Mouse (Mus musculus) myocyte (in vitro differentiated cells): ENCODE results near the gene 1700012B07Rik.

ENCODE experiments used
- CEBPB ChIP-seq: IDR thresholded peaks from 2 replicates; pipeline ENCODE4 v1.6.1; 2011; ENCODE audit warnings: mild to moderate bottlenecking, moderate library complexity; ENCODE audit not compliant: poor library complexity, insufficient read depth, severe bottlenecking
- E2F4 ChIP-seq: IDR thresholded peaks from one replicate; pipeline ENCODE4 v1.6.1; 2011; ENCODE audit warnings: mild to moderate bottlenecking, control low read depth, moderate library complexity; ENCODE audit not compliant: insufficient read depth
- MAX ChIP-seq: IDR thresholded peaks from one replicate; pipeline ENCODE4 v1.6.1; 2011; ENCODE audit warnings: low read depth, mild to moderate bottlenecking, control low read depth
- POLR2A ChIP-seq: IDR thresholded peaks from one replicate; pipeline ENCODE4 v1.6.1; 2011; ENCODE audit warnings: low read depth, mild to moderate bottlenecking, control low read depth, moderate library complexity; ENCODE audit not compliant: insufficient read length
- POLR2AphosphoS2 ChIP-seq: IDR thresholded peaks from one replicate; pipeline ENCODE4 v1.6.1; 2011; ENCODE audit warnings: low read depth, control low read depth; ENCODE audit not compliant: insufficient read length
- REST ChIP-seq: IDR thresholded peaks from one replicate; pipeline ENCODE4 v1.6.1; 2011; ENCODE audit warnings: mild to moderate bottlenecking, control low read depth, moderate library complexity; ENCODE audit not compliant: insufficient read depth, insufficient read length
- SRF ChIP-seq: IDR thresholded peaks from one replicate; pipeline ENCODE4 v1.6.1; 2011; ENCODE audit warnings: low read depth; ENCODE audit not compliant: control insufficient read depth, insufficient read length
- USF1 ChIP-seq: IDR thresholded peaks from one replicate; pipeline ENCODE4 v1.6.1; 2011; ENCODE audit warnings: low read depth, mild to moderate bottlenecking, control low read depth, moderate library complexity

DNA sequence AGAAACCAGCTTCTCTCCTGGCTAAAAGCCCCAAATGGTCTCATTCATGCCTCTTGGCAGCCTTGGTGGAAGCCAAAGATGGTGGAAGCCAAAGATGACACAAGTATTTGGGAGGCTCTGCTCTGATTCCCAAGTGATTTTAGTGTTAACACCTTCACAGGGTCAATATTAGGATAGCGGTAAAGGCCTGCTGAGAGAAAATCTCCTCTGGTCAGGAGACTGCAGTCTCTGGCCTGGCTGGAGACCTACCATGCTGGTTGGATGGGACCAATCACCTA, 47.6 kb upstream of the 1700012B07Rik start:
- TF ChIP-seq POLR2A (no peak), USF1 (no peak), REST (no peak), POLR2AphosphoS2 (no peak), MAX (no peak), SRF (no peak), CEBPB (no peak), E2F4 (no peak)
